Mouse (Mus musculus): ENCODE measurements around the gene C5ar2.

GRCm38 (mm10) chr7:16240281-16240977 is 3.5 kb downstream of the C5ar2 start:
- TF ChIP-seq CTCF (IDR thresholded peaks at IDR 0.05; ENCODE audit: control insufficient read depth, insufficient read depth, insufficient replicate concordance, low read depth, low read length) (no peak), POLR2A (IDR thresholded peaks at IDR 0.05; ENCODE audit: control insufficient read depth, low read depth, low read length) (no peak)

Data from testis, adult 2 months (tissue).